Mouse (Mus musculus): Measurements from ENCODE around the gene Mypn.

Gene Mypn

DNA sequence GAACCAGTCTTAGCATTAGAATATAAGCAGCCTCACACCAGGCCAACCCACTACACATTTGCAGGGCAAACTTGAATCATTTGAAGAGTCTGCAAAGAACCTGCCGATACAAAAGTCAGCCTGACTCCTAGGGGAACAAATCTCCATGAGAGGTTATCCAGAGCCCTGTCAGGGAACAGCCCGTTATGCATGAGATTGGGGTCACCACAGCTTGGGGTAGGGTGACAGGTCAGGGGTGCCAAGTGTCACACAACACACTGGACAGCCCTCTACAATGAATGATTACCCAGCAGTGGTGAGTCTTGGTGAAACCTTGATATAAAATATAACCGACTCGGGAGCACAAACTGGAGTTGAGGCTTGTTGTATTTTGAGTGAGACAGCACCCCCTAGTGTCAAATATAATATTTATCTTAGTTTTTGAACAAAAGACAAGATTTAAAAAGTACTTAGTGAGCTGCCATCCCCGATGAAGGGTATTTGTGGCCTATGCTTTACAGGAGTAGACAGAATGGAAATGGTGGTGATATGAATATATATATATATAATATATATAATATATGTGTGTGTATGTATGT is 90.6 kb downstream of the Mypn start:
- DNase-seq (ENCODE audit: low spot score), result no peak

DNA sequence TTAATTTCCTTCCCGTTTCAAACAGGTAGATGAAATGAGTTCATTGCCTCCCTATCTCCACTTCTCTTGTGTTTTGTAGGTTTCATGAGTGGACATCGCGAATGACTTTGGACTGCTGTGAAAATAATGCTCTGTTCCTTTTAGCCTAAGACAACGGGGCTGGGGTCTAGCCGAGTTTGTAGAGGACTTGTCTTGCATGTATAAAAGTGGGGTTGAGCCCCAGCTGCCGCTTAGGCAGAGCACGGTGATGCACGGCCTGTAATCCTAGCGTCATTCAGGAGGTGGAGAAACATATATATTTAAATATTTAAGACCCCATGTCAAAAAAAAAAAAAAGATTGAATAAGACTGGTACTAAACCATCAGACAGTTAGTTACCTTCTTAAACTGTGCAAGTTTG is 103.1 kb downstream of the Mypn start:
- DNase-seq (ENCODE audit: low spot score), result no peak

DNA sequence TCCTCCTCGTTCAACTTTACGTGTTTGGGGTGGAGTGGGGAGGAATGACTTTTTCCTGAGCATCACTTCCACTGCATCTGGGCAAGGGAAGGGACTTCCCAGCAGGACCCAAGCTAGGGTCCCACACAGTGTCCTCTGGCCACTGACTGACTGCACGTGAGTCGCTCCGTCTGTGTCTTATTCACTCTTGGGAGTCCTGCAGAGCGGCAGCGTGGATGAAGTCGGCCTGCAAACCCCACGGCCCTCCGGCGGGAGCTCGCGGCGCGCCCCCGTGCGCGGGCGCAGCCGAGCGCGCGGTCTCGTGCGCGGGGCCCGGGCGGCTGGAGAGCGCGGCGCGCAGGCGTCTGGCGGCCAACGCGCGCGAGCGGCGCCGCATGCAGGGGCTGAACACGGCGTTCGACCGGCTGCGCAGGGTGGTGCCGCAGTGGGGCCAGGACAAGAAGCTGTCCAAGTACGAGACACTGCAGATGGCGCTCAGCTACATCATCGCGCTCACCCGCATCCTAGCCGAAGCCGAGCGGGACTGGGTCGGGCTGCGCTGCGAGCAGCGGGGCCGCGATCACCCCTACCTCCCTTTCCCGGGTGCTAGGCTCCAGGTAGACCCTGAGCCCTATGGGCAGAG is 103.7 kb downstream of the Mypn start:
- peak; percentile 16 for DNase-seq (ENCODE audit: low spot score)

DNA sequence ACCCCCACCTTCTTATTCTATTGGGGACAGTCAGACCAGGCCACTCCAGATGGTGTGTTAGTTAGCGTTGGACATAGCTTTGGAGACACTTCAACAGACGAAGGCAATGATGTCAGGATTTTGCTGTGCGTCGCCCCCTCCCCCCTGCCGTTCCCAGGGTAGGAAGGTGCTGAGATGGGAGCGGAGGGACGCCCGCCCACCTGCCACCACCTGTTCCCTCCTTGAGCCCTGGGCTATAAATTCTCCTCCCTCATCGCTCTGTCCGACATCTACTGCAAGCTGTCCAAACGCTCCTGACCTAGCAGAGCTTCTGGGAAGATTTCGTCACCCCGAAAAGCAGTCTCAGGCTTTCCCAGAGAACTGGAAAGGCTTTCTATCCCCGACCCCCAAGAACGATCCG is 104.2 kb downstream of the Mypn start, which contains the start of gene Atoh7:
Gene Atoh7 (plus strand): TSS at position 131 of the 400 bp plus-strand sequence.
- no peak for DNase-seq (ENCODE audit: low spot score)

DNA sequence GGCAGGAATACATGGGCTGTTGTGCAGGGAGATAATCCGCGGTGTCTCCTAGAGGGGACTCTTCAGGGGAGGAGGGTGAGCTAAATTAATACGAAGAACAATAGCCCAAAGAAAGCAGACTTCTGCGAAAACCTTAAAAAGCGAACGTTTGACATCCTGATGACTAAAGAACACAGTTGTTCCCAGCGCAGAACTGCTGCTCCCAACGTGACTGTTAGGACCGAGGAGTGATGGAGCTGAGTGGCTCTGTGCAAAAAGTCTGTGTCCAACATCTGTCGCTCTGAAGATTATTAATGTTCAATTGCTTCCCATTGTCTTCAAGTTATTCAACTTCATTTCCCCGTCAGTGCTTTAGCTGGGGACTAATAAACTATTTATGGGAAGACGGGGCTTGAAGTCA is 105.6 kb downstream of the Mypn start:
- no peak for DNase-seq (ENCODE audit: low spot score)

DNA sequence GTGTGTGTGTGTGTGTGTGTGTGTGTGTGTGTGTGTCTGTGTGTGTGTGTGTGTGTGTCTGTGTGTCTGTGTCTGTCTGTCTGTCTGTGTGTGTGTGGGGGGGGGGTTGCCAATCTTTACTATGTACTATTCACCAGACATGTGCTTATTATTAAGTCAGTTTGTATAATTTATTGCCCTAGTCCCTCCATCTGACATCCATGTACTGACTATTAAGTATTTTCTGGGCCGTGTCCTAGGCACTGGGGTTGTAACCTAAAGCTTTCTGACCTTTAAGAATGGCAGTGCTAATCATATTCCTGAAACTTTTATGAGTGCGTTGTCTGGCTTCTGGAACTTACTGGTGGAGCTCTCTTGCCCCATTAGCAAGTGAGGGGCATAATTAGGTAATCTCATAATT is 107.0 kb downstream of the Mypn start:
- no peak for DNase-seq (ENCODE audit: low spot score)

DNA sequence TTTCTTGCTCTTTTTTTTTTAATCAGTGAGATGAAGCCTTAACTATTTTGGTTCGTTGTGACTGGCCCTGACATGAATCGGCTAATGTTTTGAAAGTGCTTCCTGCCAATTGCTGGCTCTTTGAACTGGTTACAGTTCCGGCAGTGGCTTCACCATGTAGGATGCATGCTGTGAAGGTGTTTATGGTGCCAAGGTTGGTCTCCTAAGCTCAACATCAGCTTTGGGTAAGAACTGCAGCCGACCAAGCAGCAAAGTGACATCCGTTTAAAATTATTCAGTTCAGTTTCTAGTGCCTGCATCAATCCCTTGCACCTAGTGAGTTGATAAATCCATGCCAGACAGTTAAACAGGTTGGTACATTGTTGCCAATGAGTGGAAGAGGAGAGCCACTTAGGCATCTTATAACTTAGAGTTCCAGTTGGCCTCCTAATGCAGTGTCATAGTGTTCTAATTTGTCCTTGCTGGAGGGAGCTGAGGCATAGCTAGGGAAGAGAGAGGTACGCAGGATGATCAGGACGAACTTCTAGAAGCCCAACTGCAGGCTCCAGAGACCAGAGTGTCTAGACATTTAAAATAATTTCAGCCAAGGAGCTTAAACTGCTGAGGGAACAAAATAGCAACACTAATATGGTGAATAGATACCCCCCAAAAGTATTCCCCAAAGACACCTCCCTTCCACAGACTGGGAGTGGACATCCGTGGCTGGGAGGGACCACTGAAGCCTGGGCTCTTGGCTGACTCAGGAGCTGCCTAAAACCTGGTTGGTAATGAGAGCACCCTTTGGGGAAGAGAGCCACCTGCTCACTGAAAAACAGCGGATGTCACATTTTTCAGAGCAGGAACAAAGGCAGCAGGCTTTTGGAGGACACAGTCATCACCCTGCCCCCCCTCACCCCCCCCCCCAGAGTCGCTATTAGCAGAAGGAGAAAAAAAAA is 110.9 kb downstream of the Mypn start:
- peak; percentile 34 for DNase-seq (ENCODE audit: low spot score)

DNA sequence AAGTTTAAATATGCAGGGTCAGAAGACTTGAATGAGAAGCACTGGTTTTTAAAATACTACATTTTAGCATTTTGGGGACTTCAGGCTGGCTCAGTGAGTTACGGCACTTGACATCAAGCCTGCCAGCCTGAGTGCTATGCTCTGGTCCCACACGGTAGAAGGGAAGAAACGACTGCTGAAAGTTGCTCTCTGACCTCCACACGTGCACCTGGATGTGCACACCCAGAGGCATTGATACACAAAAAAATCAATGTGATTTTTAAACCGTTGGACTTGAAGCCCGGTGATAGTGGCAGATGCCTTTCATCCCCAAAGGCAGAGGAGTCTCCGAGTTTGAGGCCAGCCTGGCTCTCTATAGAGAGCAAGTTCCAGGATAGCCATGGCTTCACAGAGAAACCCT is 111.8 kb downstream of the Mypn start:
- no peak for DNase-seq (ENCODE audit: low spot score)

DNA sequence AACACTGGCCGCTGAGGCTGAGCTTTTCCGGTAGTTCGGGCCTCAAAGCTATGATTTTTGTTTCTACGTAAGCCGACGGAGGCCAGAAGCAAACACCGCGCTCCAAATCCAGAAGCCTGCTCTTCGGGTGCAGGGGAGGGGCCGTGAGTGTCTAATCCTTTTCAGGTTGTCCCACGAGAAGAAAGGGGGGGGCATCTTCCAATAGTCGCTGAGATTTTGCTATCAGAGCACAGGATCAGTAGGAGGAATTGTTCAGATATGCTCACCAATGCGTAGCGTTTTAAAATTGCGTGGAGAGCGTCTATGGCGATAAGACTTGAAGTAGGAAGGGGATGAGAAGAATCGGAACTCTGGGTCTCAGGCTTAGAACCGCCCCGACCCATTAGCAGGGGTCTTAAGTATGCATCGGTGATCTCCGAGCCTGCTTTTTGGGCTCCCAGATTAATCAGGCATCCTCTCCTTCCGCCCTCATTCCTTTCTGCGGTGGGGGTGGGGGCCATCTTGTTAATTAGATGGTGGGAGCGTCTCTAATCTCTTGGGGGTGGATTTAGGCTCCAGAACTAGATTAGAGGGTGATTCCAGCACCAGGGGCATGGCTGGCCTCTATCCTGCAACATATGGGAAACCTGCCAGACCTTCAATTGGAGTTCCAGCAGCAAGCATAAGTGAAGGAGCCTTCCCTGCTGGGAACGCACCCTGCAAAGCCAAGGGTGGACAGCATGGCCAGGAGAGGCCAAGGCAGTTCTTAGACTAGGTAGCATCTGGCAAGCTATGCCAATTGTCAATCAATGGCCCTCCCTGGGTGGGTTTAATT is 113.8 kb downstream of the Mypn start:
- DNase-seq (ENCODE audit: low spot score), result peak; percentile 21

DNA sequence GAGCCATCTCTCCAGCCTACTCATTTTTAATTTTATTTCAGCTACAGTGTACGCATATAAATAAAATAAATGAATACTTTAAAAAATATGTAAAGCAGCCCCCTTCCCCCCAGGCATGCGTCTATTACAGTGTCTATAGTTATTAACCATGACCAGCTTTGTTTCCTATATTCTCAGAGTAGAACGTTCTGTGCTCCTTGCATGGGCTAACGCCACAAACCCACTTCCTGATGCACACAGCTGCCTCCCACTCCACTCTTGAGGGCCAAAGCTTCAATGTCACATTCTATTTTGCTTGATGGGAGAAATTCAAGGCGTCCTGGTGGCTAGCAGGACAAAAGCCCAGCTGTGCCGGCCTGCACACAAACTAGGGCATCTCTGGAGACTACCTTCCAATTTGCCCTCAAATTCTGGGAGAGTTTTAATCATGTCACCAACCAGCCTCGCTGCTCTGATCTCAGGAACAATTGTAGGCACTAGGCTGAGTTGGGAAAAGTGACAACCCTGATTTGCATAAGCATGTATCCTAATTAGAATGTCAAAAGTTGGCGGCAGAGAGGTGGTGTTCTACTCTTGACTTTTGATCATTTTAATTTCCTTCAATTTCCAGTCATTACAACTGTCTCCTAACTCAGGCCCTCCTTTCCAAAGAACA is 114.5 kb downstream of the Mypn start:
- no peak for DNase-seq (ENCODE audit: low spot score)

DNA sequence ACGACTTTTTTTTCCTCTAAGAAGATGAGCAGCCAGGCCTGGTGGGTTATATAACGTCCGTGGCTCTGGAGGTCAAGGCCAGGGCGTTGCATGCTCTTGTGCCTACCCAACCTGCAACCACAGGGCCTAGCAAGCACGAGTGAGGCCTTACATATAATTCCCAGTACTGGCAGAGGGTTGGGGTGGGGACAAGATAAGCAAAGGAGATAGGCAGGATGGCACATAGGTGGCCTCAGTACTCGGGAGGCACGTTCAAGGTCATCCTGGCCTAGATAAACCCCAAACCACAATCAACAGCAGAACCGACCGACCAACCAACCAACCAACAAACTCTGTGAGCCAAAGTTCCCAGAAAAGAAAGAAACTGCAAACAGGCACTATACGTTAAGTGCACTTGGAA is 117.4 kb downstream of the Mypn start:
- no peak for DNase-seq (ENCODE audit: low spot score)

DNA sequence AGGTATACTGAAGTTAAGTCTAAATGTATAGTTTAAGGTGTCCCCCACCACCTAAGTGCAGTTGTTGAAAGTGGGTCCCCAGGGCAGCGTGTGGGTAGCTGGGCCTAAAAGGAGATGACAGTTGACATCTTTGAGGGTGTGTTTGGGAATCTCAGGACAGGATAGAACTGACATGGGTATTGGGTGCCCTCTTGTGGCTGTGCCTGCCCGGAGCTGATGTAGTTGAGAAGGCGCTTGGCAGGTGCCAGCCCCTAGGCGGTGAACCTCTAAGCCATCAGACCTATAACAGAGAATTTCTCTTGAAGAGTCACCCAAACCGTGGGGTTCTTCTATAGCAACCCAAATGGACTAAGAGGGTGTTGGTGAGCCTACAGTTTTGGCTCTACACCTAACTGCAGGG is 137.8 kb downstream of the Mypn start:
- peak; percentile 65 for DNase-seq (ENCODE audit: low spot score)

Data from T-cell, adult 2 months (primary cell).